Mouse (Mus musculus): Measurements from ENCODE around the gene Ywhah.

Ywhah gene

DNA sequence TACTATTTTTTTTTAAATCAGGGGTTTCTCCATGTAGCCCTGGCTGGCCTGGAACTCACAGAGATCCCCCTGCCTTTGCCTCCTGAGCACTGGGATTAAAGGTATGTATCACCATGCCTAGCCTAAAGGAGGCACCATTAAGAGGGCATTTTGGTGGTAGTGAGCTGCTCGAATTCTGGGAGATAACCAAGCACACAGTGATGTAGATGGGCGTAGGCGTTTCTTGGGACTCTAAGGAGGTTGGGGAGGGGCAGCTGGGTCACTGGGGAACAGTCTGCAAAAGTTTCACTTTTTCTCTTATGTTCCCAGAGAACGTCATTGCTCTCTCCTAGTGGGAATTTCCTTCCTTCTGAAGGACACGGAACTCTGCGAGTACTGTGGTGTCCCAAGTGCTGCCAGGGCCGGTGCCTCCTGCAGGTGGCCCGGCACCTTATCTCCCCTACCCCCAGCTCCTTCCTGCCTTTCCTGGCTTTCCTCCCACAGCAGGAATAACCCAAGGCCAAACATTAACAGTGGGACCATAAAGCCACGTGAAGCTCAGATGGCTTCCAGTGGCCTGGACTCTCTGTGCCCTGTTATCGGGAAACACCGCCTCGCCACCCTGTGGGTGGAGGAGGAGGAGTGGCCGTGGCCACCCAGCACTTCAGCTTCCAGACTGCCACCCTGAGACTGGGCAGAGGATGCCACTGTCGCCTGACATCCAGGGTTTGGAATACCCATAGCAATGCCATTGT is 34.4 kb downstream of the Ywhah start:
- DNase-seq (ENCODE audit: low spot score in 2 of 2): peak; percentile 20 to 60

DNA sequence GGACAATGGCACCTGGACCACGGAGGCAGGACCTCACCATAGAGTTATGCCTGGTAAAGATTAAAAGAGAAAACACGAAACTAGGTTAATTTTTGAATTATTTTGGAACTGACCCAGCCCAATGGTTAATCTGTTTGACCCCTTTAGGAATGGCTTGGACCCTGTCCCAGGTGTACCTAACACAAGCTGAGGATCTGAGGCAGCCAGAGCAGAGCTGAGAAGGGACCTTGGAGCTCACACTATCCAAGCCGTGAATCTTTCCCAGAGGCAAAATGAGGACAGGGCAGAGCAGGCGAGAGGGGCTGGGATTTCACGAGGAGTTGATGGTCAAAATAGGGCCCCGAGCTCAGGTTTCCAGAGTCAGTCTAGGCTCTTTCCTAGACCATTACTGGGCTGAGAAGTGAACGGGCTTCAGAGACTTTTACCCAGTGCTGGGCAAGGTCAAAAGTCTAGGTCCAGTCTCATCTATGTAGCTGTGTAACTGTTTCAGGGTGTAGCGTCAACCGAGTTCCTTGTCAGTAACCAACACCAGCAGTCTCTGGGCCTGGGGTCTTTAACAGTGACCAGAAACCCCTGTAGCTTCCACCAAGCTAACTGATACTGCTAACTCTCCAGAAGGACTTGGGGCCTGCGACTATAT is 37.6 kb downstream of the Ywhah start:
- peak in 1 of 2 experiments; percentile 23 for DNase-seq (ENCODE audit: low spot score in 2 of 2)

DNA sequence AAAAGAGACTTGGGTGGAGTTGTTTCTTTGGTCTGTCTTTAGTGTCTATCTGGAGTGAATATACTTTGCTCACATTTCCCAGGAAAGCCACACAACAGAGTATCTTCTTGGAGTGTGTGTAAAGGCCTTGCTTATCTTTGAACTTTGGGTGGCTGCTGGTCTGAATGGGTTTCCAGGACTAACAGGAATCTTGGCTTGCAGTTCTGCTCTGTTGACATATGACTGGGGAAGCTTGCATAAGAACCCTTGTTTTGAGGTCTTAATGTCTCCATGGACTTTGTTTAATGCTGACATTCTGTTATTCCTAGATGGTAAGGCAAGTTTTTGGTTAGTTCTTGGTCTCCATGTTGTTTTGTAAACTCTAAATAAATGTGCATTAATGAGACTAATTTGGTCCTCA is 51.5 kb downstream of the Ywhah start:
- DNase-seq (ENCODE audit: low spot score in 2 of 2): peak in 1 of 2 experiments; percentile 6

DNA sequence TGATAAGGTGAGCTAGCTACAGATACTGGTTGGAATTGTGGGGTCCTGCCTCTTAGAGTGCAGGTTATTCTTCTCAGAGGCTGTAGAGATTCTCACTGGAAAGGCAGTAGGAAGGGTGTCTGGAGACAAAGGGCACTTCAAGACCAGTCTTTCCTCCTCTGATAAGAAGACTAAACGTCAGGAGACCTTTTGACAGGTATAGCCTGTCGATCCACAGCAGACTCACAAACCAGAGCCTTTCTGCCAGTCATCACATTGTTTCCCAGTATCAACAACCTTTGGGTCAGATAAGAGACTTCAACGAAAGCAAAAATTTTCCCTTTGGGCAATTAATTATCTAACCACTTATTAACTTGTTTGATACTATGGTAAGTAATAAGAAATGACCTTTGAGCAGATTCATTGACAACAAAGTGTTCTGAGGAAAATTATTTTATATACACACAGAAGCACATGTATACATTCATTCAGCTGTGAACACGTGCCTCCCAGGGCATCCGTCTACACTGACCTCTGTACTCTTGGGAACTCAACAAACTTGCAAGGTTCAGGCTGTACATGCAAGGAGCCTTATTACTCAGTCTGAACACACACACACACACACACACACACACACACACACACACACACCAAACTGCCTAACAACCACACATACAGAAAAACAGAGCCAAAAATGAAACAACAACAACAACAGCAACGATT is 58.0 kb downstream of the Ywhah start:
- DNase-seq (ENCODE audit: low spot score in 2 of 2): peak in 1 of 2 experiments; percentile 15
